Mouse (Mus musculus) hindbrain, embryonic 14.5 days (tissue): ENCODE data around the gene Tmem151a. TPM values are rescaled to one million over a fixed set of nuclear protein-coding genes. Genes with fewer than 3 reads are reported as not detected.
A peak's percentile ranks its signal among the peaks of the same experiment; 100 is the strongest.

Experiments used
- ATAC-seq: fragments of 200-750 bp; cut with Nextera tagmentation; 2 replicates; pipeline ENCODE4 v1.8.0; 2017; ENCODE audit warnings: moderate number of reproducible peaks, mild to moderate bottlenecking, moderate TSS enrichment, moderate library complexity; ENCODE audit not compliant: low FRiP score
- DNase-seq: peaks from one replicate; pipeline ENCODE4 v3.0.0-alpha.2; 2015; ENCODE audit warnings: low spot score
- H3K27ac ChIP-seq: fragments of 300-500 bp; sonication (generic); 2 replicates; pipeline ENCODE4 v1.5.1; 2014; ENCODE audit warnings: mild to moderate bottlenecking, moderate library complexity
- H3K27me3 ChIP-seq: fragments of 300-500 bp; sonication (generic); 2 replicates; pipeline ENCODE4 v1.6.1; 2014; ENCODE audit warnings: mild to moderate bottlenecking, low read length, mixed read lengths; ENCODE audit not compliant: control insufficient read depth, insufficient read depth
- H3K36me3 ChIP-seq: fragments of 300-500 bp; sonication (generic); replicated peaks from 2 replicates; pipeline ENCODE4 v1.6.1; 2014; ENCODE audit not compliant: control insufficient read depth, insufficient read depth
- H3K4me1 ChIP-seq: fragments of 300-500 bp; sonication (generic); replicated peaks from 2 replicates; pipeline ENCODE4 v1.6.1; 2014; ENCODE audit warnings: antibody characterized with exemption, low read length, mixed read lengths; ENCODE audit not compliant: control insufficient read depth, insufficient read depth
- H3K4me2 ChIP-seq: fragments of 300-500 bp; sonication (generic); replicated peaks from 2 replicates; pipeline ENCODE4 v1.6.1; 2014; ENCODE audit warnings: mild to moderate bottlenecking, moderate library complexity
- H3K4me3 ChIP-seq: fragments of 300-500 bp; sonication (generic); replicated peaks from 2 replicates; pipeline ENCODE4 v1.5.1; 2014; ENCODE audit warnings: mild to moderate bottlenecking, low read length
- H3K9ac ChIP-seq: fragments of 300-500 bp; sonication (generic); 2 replicates; pipeline ENCODE4 v1.6.1; 2014
- H3K9me3 ChIP-seq: fragments of 300-500 bp; sonication (generic); 2 replicates; pipeline ENCODE4 v1.6.1; 2016; ENCODE audit warnings: low read length; ENCODE audit not compliant: control insufficient read depth
- WGBS: fragments of 180-500 bp; shearing (Covaris S2); extraction: QIAGEN DNeasy Blood & Tissue Kit; methylation state at CpG from one replicate; pipeline ENCODE4 v1.1.7; 2014; 5-methylcytosine and 5-hydroxymethylcytosine counted together
- polyA plus RNA-seq: library from polyadenylated mRNA; unstranded; fragments of >200 nt; fragmentation: Nextera tagmentation; extraction: Ambion mirVana; gene quantifications from 2 replicates; pipeline ENCODE4 v1.2.1, GENCODE M21; 2014

Tmem151a gene
- polyA plus RNA-seq, 1 experiment from 2014 or later = 20.7 TPM

GRCm38 (mm10) chr19:5052166-5052822, 33.0 kb downstream of the Tmem151a start:
- Histone ChIP-seq H3K9me3 (no peaks in the 10 kb centered on the region), H3K27me3 (peaks cover 46% of the 10 kb centered on the region), H3K9ac (no peak overlapping the region), H3K27ac (no peak overlapping the region), H3K4me1 (0 out of 2 replicates have a peak, but pooled peaks cover 8% of the 10 kb centered on the region), H3K4me2 (no peak overlapping the region), H3K4me3 (no peak overlapping the region), H3K36me3 (peaks cover 22% of the 10 kb centered on the region)
- DNase-seq = no peak
- WGBS = 25% methylated on average over 24 of the region's 25 CpGs
- ATAC-seq = no peak

- peaks cover 30% of the 10 kb centered on the region for H3K36me3 ChIP-seq
- H3K4me2 ChIP-seq = no peak overlapping the region
- H3K9ac ChIP-seq = peak overlapping the region; percentile 10; the same call in 1 of the 2 replicates
Observed at GRCm38 (mm10) chr19:5051515-5051914, 33.8 kb downstream of the Tmem151a start.

GRCm38 (mm10) chr19:5051031-5051430, 34.3 kb downstream of the Tmem151a start:
- Histone ChIP-seq H3K9me3 (no peaks in the 10 kb centered on the region), H3K27me3 (peaks cover 46% of the 10 kb centered on the region), H3K4me2 (no peak overlapping the region; the same call in 1 of the 2 replicates)

More at GRCm38 (mm10) chr19:5051515-5051914, 33.8 kb downstream of the Tmem151a start:
- H3K27ac ChIP-seq = no peak overlapping the region
- peaks cover 46% of the 10 kb centered on the region for H3K27me3 ChIP-seq
- H3K4me1 ChIP-seq = 0 out of 2 replicates have a peak, but pooled peaks cover 8% of the 10 kb centered on the region
- ATAC-seq = no peak
- WGBS = 37% methylated on average over 3 of the region's 3 CpGs
- DNase-seq = no peak
- H3K4me3 ChIP-seq = no peak overlapping the region
- H3K9me3 ChIP-seq = no peaks in the 10 kb centered on the region

GRCm38 (mm10) chr19:5050047-5050905, 35.1 kb downstream of the Tmem151a start, which contains the start of gene Rin1:
Gene Rin1 (plus strand): TSS chr19:5050481.
- peak within 1 kb of the TSS; percentile 10; the same call in 1 of the 2 replicates for H3K9ac ChIP-seq
- H3K4me1 ChIP-seq = 0 out of 2 replicates have a peak, but pooled peaks cover 8% of the 10 kb centered on the region
- 17% methylated on average over 14 of the region's 14 CpGs for WGBS
- H3K27me3 ChIP-seq = peaks cover 46% of the 10 kb centered on the region
- no peaks in the 10 kb centered on the region for H3K9me3 ChIP-seq
- H3K4me3 ChIP-seq = no peak within 1 kb of the TSS
- H3K4me2 ChIP-seq = no peak within 1 kb of the TSS; the same call in 1 of the 2 replicates
- H3K27ac ChIP-seq = no peak within 1 kb of the TSS
- H3K36me3 ChIP-seq = peaks cover 40% of the 10 kb centered on the region
- ATAC-seq (no peak; the same call in 1 of the 2 replicates), DNase-seq (peak; percentile 48)

More at GRCm38 (mm10) chr19:5051031-5051430, 34.3 kb downstream of the Tmem151a start:
- WGBS = 11% methylated on average over 17 of the region's 17 CpGs
- Histone ChIP-seq H3K27ac (no peak overlapping the region), H3K36me3 (peaks cover 34% of the 10 kb centered on the region), H3K4me3 (no peak overlapping the region), H3K9ac (peak overlapping the region; percentile 10; the same call in 1 of the 2 replicates), H3K4me1 (0 out of 2 replicates have a peak, but pooled peaks cover 8% of the 10 kb centered on the region)
- DNase-seq = no peak
- ATAC-seq = no peak

- Histone ChIP-seq H3K4me3 (no peak overlapping the region), H3K9me3 (no peaks in the 10 kb centered on the region), H3K4me1 (0 out of 2 replicates have a peak, but pooled peaks cover 8% of the 10 kb centered on the region), H3K27me3 (peaks cover 46% of the 10 kb centered on the region), H3K36me3 (peaks cover 42% of the 10 kb centered on the region), H3K9ac (no peak overlapping the region), H3K27ac (no peak overlapping the region), H3K4me2 (no peak overlapping the region)
- 72% methylated on average over 6 of the region's 6 CpGs for WGBS
- ATAC-seq = no peak
- DNase-seq = no peak
Observed at GRCm38 (mm10) chr19:5049325-5049724, 36.0 kb downstream of the Tmem151a start.

- H3K4me1 ChIP-seq = 0 out of 2 replicates have a peak, but pooled peaks cover 8% of the 10 kb centered on the region
- peaks cover 51% of the 10 kb centered on the region for H3K36me3 ChIP-seq
- H3K4me3 ChIP-seq = no peak overlapping the region
- 86% methylated on average over 14 of the region's 14 CpGs for WGBS
- ATAC-seq = no peak
- no peak overlapping the region for H3K27ac ChIP-seq
- H3K4me2 ChIP-seq = no peak overlapping the region
- H3K9me3 ChIP-seq = no peaks in the 10 kb centered on the region
- no peak for DNase-seq
- H3K9ac ChIP-seq = no peak overlapping the region
- peaks cover 40% of the 10 kb centered on the region for H3K27me3 ChIP-seq
Observed at GRCm38 (mm10) chr19:5048138-5049056, 36.9 kb downstream of the Tmem151a start.

GRCm38 (mm10) chr19:5045531-5045930, 39.8 kb downstream of the Tmem151a start:
- Histone ChIP-seq H3K4me2 (no peak overlapping the region), H3K4me1 (peaks cover 18% of the 10 kb centered on the region), H3K27me3 (peaks cover 11% of the 10 kb centered on the region), H3K9ac (no peak overlapping the region), H3K36me3 (peaks cover 62% of the 10 kb centered on the region), H3K9me3 (no peaks in the 10 kb centered on the region), H3K27ac (no peak overlapping the region), H3K4me3 (no peak overlapping the region)
- ATAC-seq (no peak), DNase-seq (no peak)
- 79% methylated on average over 4 of the region's 4 CpGs for WGBS

GRCm38 (mm10) chr19:5041588-5041987, 43.7 kb downstream of the Tmem151a start:
- DNase-seq (no peak), ATAC-seq (peak; percentile 22)
- H3K27ac ChIP-seq = peak overlapping the region; percentile 55; the same call in 1 of the 2 replicates
- H3K9me3 ChIP-seq = no peaks in the 10 kb centered on the region
- peak overlapping the region; percentile 96 for H3K4me2 ChIP-seq
- H3K27me3 ChIP-seq = no peaks in the 10 kb centered on the region
- H3K9ac ChIP-seq = peak overlapping the region; percentile 82
- H3K4me3 ChIP-seq = peak overlapping the region; percentile 80
- WGBS = 3% methylated on average over 16 of the region's 16 CpGs
- H3K4me1 ChIP-seq = peaks cover 27% of the 10 kb centered on the region
- H3K36me3 ChIP-seq = peaks cover 33% of the 10 kb centered on the region
